Mouse (Mus musculus) G1E (cell line): ENCODE measurements around the gene Pip4k2b.

Experiments
- CTCF ChIP-seq: IDR thresholded peaks from 2 replicates; pipeline ENCODE4 v1.5.1; 2012; ENCODE audit warnings: low read depth, low read length, inconsistent platforms, mixed read lengths
- GATA1 ChIP-seq: IDR thresholded peaks from 2 replicates; pipeline ENCODE4 v1.6.1; 2012; ENCODE audit warnings: borderline replicate concordance, low read length, inconsistent platforms, mixed read lengths
- GATA2 ChIP-seq: IDR thresholded peaks from 2 replicates; pipeline ENCODE4 v1.6.1; 2012; ENCODE audit warnings: low read depth, low read length, inconsistent platforms, borderline replicate concordance
- POLR2AphosphoS5 ChIP-seq: IDR thresholded peaks from 2 replicates; pipeline ENCODE4 v1.6.1; 2012; ENCODE audit warnings: low read depth, low read length, inconsistent platforms; ENCODE audit not compliant: insufficient replicate concordance
- TAL1 ChIP-seq: conservative IDR thresholded peaks from 2 replicates; pipeline ENCODE4 v1.6.1; 2012; ENCODE audit warnings: low read depth, low read length, inconsistent platforms, mixed read lengths

DNA sequence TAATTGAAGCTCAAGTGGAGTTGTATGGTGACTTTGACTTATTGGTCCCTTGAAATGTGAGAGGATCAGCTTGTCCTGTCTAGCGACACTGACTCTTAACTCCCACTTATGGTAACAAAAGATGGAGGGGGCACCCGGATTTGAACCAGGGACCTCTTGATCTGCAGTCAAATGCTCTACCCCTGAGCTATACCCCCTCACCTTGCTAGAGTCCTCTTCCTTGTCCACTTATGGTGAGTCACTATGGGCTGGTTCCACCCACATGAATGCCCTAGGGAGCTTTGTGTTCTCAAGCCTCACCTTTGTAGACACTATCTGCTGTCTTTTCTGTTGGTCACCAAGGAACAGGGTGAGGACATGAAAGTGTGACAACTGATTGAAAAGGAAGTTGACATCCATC, 25.2 kb upstream of the Pip4k2b start:
- no peak for TF ChIP-seq CTCF
- TF ChIP-seq TAL1, result no peak
- TF ChIP-seq GATA2, result no peak
- TF ChIP-seq GATA1, result no peak
- no peak for TF ChIP-seq POLR2AphosphoS5
